Mouse (Mus musculus): ENCODE measurements around the gene Camkk2. TPM values are rescaled to one million over a fixed set of nuclear protein-coding genes. Genes with fewer than 3 reads are reported as not detected.

The Camkk2 gene
- polyA plus RNA-seq, 1 experiment from 2014 or later, result 18.5 TPM

- H3K27ac ChIP-seq (ENCODE audit: low read depth, low read length), result no peak overlapping the region
- WGBS, result 76% methylated on average over 15 of the region's 15 CpGs
- H3K4me1 ChIP-seq (ENCODE audit: control insufficient read depth, insufficient read depth, low read length), result no peaks in the 10 kb centered on the region
- ATAC-seq (ENCODE audit: low FRiP score), result no peak
- no peak overlapping the region for H3K4me3 ChIP-seq (ENCODE audit: low read depth, low read length)
- no peak overlapping the region for H3K9ac ChIP-seq (ENCODE audit: low read length)
- no peaks in the 10 kb centered on the region for H3K27me3 ChIP-seq (ENCODE audit: control insufficient read depth, insufficient read depth, low read length)
- no peak overlapping the region for H3K4me2 ChIP-seq
- no peaks in the 10 kb centered on the region for H3K9me3 ChIP-seq (ENCODE audit: control insufficient read depth, low read length)
- H3K36me3 ChIP-seq (ENCODE audit: control insufficient read depth, insufficient read depth, low read length), result no peaks in the 10 kb centered on the region
- no peak for DNase-seq (ENCODE audit: low spot score, missing footprints)
These were observed 47.1 kb downstream of the Camkk2 start for GRCm38 (mm10) chr5:122731991-122732673.

GRCm38 (mm10) chr5:122731321-122731720 lies 47.9 kb downstream of the Camkk2 start:
- no peak overlapping the region for H3K27ac ChIP-seq (ENCODE audit: low read depth, low read length)

GRCm38 (mm10) chr5:122730776-122731175 lies 48.4 kb downstream of the Camkk2 start:
- H3K4me1 ChIP-seq (ENCODE audit: control insufficient read depth, insufficient read depth, low read length), result no peaks in the 10 kb centered on the region
- 88% methylated on average over 10 of the region's 10 CpGs for WGBS
- no peak overlapping the region for H3K27ac ChIP-seq (ENCODE audit: low read depth, low read length)
- no peak overlapping the region for H3K4me2 ChIP-seq
- H3K27me3 ChIP-seq (ENCODE audit: control insufficient read depth, insufficient read depth, low read length), result no peaks in the 10 kb centered on the region
- no peaks in the 10 kb centered on the region for H3K36me3 ChIP-seq (ENCODE audit: control insufficient read depth, insufficient read depth, low read length)
- no peak overlapping the region for H3K4me3 ChIP-seq (ENCODE audit: low read depth, low read length)
- no peaks in the 10 kb centered on the region for H3K9me3 ChIP-seq (ENCODE audit: control insufficient read depth, low read length)
- ATAC-seq (ENCODE audit: low FRiP score) (no peak), DNase-seq (ENCODE audit: low spot score, missing footprints) (no peak)
- no peak overlapping the region for H3K9ac ChIP-seq (ENCODE audit: low read length)

More at GRCm38 (mm10) chr5:122731321-122731720, 47.9 kb downstream of the Camkk2 start:
- DNase-seq (ENCODE audit: low spot score, missing footprints) (no peak), ATAC-seq (ENCODE audit: low FRiP score) (no peak)
- Histone ChIP-seq H3K27me3 (ENCODE audit: control insufficient read depth, insufficient read depth, low read length) (no peaks in the 10 kb centered on the region), H3K9ac (ENCODE audit: low read length) (no peak overlapping the region), H3K9me3 (ENCODE audit: control insufficient read depth, low read length) (no peaks in the 10 kb centered on the region), H3K36me3 (ENCODE audit: control insufficient read depth, insufficient read depth, low read length) (no peaks in the 10 kb centered on the region), H3K4me3 (ENCODE audit: low read depth, low read length) (no peak overlapping the region), H3K4me1 (ENCODE audit: control insufficient read depth, insufficient read depth, low read length) (no peaks in the 10 kb centered on the region), H3K4me2 (no peak overlapping the region)
- 68% methylated on average over 8 of the region's 8 CpGs for WGBS

GRCm38 (mm10) chr5:122727096-122727495 lies 52.1 kb downstream of the Camkk2 start:
- 96% methylated on average over 7 of the region's 7 CpGs for WGBS
- Histone ChIP-seq H3K9me3 (ENCODE audit: control insufficient read depth, low read length) (no peaks in the 10 kb centered on the region), H3K4me1 (ENCODE audit: control insufficient read depth, insufficient read depth, low read length) (no peaks in the 10 kb centered on the region), H3K36me3 (ENCODE audit: control insufficient read depth, insufficient read depth, low read length) (no peaks in the 10 kb centered on the region), H3K4me2 (no peak overlapping the region), H3K9ac (ENCODE audit: low read length) (no peak overlapping the region), H3K27ac (ENCODE audit: low read depth, low read length) (no peak overlapping the region), H3K4me3 (ENCODE audit: low read depth, low read length) (no peak overlapping the region), H3K27me3 (ENCODE audit: control insufficient read depth, insufficient read depth, low read length) (no peaks in the 10 kb centered on the region)
- ATAC-seq (ENCODE audit: low FRiP score) (no peak), DNase-seq (ENCODE audit: low spot score, missing footprints) (no peak)

- ATAC-seq (ENCODE audit: low FRiP score), result no peak
- H3K9ac ChIP-seq (ENCODE audit: low read length), result no peak overlapping the region
These were observed 52.6 kb downstream of the Camkk2 start for GRCm38 (mm10) chr5:122726595-122726994.

GRCm38 (mm10) chr5:122726068-122726467 lies 53.1 kb downstream of the Camkk2 start:
- ATAC-seq (ENCODE audit: low FRiP score), result peak; percentile 44; the same call in 1 of the 2 replicates
- no peak overlapping the region for H3K4me2 ChIP-seq
- 26% methylated on average over 7 of the region's 7 CpGs for whole genome bisulfite sequencing
- peak; percentile 98 for DNase-seq (ENCODE audit: low spot score, missing footprints)
- no peaks in the 10 kb centered on the region for H3K27me3 ChIP-seq (ENCODE audit: control insufficient read depth, insufficient read depth, low read length)
- H3K36me3 ChIP-seq (ENCODE audit: control insufficient read depth, insufficient read depth, low read length), result no peaks in the 10 kb centered on the region
- no peaks in the 10 kb centered on the region for H3K4me1 ChIP-seq (ENCODE audit: control insufficient read depth, insufficient read depth, low read length)
- H3K27ac ChIP-seq (ENCODE audit: low read depth, low read length), result no peak overlapping the region
- no peaks in the 10 kb centered on the region for H3K9me3 ChIP-seq (ENCODE audit: control insufficient read depth, low read length)
- H3K9ac ChIP-seq (ENCODE audit: low read length), result no peak overlapping the region
- H3K4me3 ChIP-seq (ENCODE audit: low read depth, low read length), result no peak overlapping the region

More at GRCm38 (mm10) chr5:122726595-122726994, 52.6 kb downstream of the Camkk2 start:
- no peaks in the 10 kb centered on the region for H3K27me3 ChIP-seq (ENCODE audit: control insufficient read depth, insufficient read depth, low read length)
- H3K4me2 ChIP-seq, result no peak overlapping the region
- H3K4me3 ChIP-seq (ENCODE audit: low read depth, low read length), result no peak overlapping the region
- no peaks in the 10 kb centered on the region for H3K36me3 ChIP-seq (ENCODE audit: control insufficient read depth, insufficient read depth, low read length)
- peak; percentile 81 for DNase-seq (ENCODE audit: low spot score, missing footprints)
- H3K9me3 ChIP-seq (ENCODE audit: control insufficient read depth, low read length), result no peaks in the 10 kb centered on the region
- no peaks in the 10 kb centered on the region for H3K4me1 ChIP-seq (ENCODE audit: control insufficient read depth, insufficient read depth, low read length)
- 83% methylated on average over 5 of the region's 5 CpGs for WGBS
- H3K27ac ChIP-seq (ENCODE audit: low read depth, low read length), result no peak overlapping the region

- H3K27me3 ChIP-seq (ENCODE audit: control insufficient read depth, insufficient read depth, low read length), result no peaks in the 10 kb centered on the region
- no peak overlapping the region for H3K27ac ChIP-seq (ENCODE audit: low read depth, low read length)
- H3K4me3 ChIP-seq (ENCODE audit: low read depth, low read length), result no peak overlapping the region
- H3K4me1 ChIP-seq (ENCODE audit: control insufficient read depth, insufficient read depth, low read length), result no peaks in the 10 kb centered on the region
- no peak for ATAC-seq (ENCODE audit: low FRiP score)
- no peak overlapping the region for H3K9ac ChIP-seq (ENCODE audit: low read length)
- no peak for DNase-seq (ENCODE audit: low spot score, missing footprints)
- no peaks in the 10 kb centered on the region for H3K36me3 ChIP-seq (ENCODE audit: control insufficient read depth, insufficient read depth, low read length)
- H3K4me2 ChIP-seq, result no peak overlapping the region
- WGBS, result 85% methylated on average over 13 of the region's 13 CpGs
- H3K9me3 ChIP-seq (ENCODE audit: control insufficient read depth, low read length), result no peaks in the 10 kb centered on the region
These were observed 53.8 kb downstream of the Camkk2 start for GRCm38 (mm10) chr5:122725453-122725852.

- no peaks in the 10 kb centered on the region for H3K4me1 ChIP-seq (ENCODE audit: control insufficient read depth, insufficient read depth, low read length)
- ATAC-seq (ENCODE audit: low FRiP score), result no peak
- no peaks in the 10 kb centered on the region for H3K36me3 ChIP-seq (ENCODE audit: control insufficient read depth, insufficient read depth, low read length)
- no peak for DNase-seq (ENCODE audit: low spot score, missing footprints)
- H3K9ac ChIP-seq (ENCODE audit: low read length), result no peak overlapping the region
- no peak overlapping the region for H3K27ac ChIP-seq (ENCODE audit: low read depth, low read length)
- H3K4me3 ChIP-seq (ENCODE audit: low read depth, low read length), result no peak overlapping the region
- H3K4me2 ChIP-seq, result no peak overlapping the region
- no peaks in the 10 kb centered on the region for H3K27me3 ChIP-seq (ENCODE audit: control insufficient read depth, insufficient read depth, low read length)
- 90% methylated on average over 8 of the region's 8 CpGs for WGBS
- no peaks in the 10 kb centered on the region; the same call in 1 of the 2 replicates for H3K9me3 ChIP-seq (ENCODE audit: control insufficient read depth, low read length)
These were observed 60.0 kb downstream of the Camkk2 start for GRCm38 (mm10) chr5:122719168-122719567.

GRCm38 (mm10) chr5:122718400-122718799 lies 60.8 kb downstream of the Camkk2 start:
- Histone ChIP-seq H3K4me3 (ENCODE audit: low read depth, low read length) (no peak overlapping the region), H3K9ac (ENCODE audit: low read length) (no peak overlapping the region), H3K4me2 (no peak overlapping the region), H3K27ac (ENCODE audit: low read depth, low read length) (no peak overlapping the region), H3K27me3 (ENCODE audit: control insufficient read depth, insufficient read depth, low read length) (no peaks in the 10 kb centered on the region), H3K4me1 (ENCODE audit: control insufficient read depth, insufficient read depth, low read length) (no peaks in the 10 kb centered on the region), H3K9me3 (ENCODE audit: control insufficient read depth, low read length) (no peaks in the 10 kb centered on the region; the same call in 1 of the 2 replicates), H3K36me3 (ENCODE audit: control insufficient read depth, insufficient read depth, low read length) (no peaks in the 10 kb centered on the region)
- DNase-seq (ENCODE audit: low spot score, missing footprints) (no peak), ATAC-seq (ENCODE audit: low FRiP score) (no peak)
- 93% methylated on average over 7 of the region's 7 CpGs for WGBS
